Mouse (Mus musculus) adipocyte (in vitro differentiated cells): ENCODE measurements around the gene Knl1.
A peak's percentile ranks its signal among the peaks of the same experiment; 100 is the strongest.
"Not testable (repeated sequence)": the region's sequence is repeated elsewhere in the genome, so short reads cannot be mapped to it uniquely, and the experiment has no call there.

ENCODE experiments used
- DNase-seq: peaks from one replicate; pipeline ENCODE4 v3.0.0-alpha.2; 2016; ENCODE audit warnings: low spot score

Gene Knl1

GRCm38 (mm10) chr2:119046649-119047611 lies at the start of gene Knl1:
Knl1 (plus strand) TSS chr2:119047119.
- DNase-seq, result peak; percentile 97

GRCm38 (mm10) chr2:118998115-118998866 lies 48.6 kb upstream of the Knl1 start:
- DNase-seq, result no peak

- DNase-seq, result no peak
Measured at GRCm38 (mm10) chr2:118999025-118999639, 47.8 kb upstream of the Knl1 start.

- no peak for DNase-seq
Measured at GRCm38 (mm10) chr2:119006886-119007285, 40.0 kb upstream of the Knl1 start.

- no peak for DNase-seq
Measured at GRCm38 (mm10) chr2:119009376-119009775, 37.5 kb upstream of the Knl1 start.

GRCm38 (mm10) chr2:119014989-119015388 lies 31.9 kb upstream of the Knl1 start:
- DNase-seq, result no peak

- DNase-seq, result no peak
Measured at GRCm38 (mm10) chr2:119015604-119016180, 31.2 kb upstream of the Knl1 start.

- DNase-seq, result not testable (repeated sequence)
Measured at GRCm38 (mm10) chr2:119016312-119016711, 30.6 kb upstream of the Knl1 start.

GRCm38 (mm10) chr2:119017647-119018046 lies 29.3 kb upstream of the Knl1 start:
- no peak for DNase-seq

- no peak for DNase-seq
Measured at GRCm38 (mm10) chr2:119018391-119019122, 28.4 kb upstream of the Knl1 start.

- DNase-seq, result no peak
Measured at GRCm38 (mm10) chr2:119019131-119019530, 27.8 kb upstream of the Knl1 start.

GRCm38 (mm10) chr2:119019538-119019937 lies 27.4 kb upstream of the Knl1 start:
- no peak for DNase-seq

GRCm38 (mm10) chr2:119023154-119023660 lies 23.7 kb upstream of the Knl1 start:
- DNase-seq, result no peak

- DNase-seq, result no peak
Measured at GRCm38 (mm10) chr2:119024536-119025238, 22.2 kb upstream of the Knl1 start.

GRCm38 (mm10) chr2:119025239-119025616 lies 21.7 kb upstream of the Knl1 start:
- DNase-seq, result no peak

GRCm38 (mm10) chr2:119026951-119027350 lies 20.0 kb upstream of the Knl1 start:
- DNase-seq, result no peak

- peak; percentile 95 for DNase-seq
Measured at GRCm38 (mm10) chr2:119028941-119029551, 17.9 kb upstream of the Knl1 start, which contains the start of gene Ccdc32. Ccdc32 (minus strand) TSS chr2:119029393.

GRCm38 (mm10) chr2:119032191-119032590 lies 14.7 kb upstream of the Knl1 start:
- DNase-seq, result no peak

GRCm38 (mm10) chr2:119034656-119035396 lies 12.1 kb upstream of the Knl1 start, which contains the start of gene Rpusd2:
Rpusd2 (plus strand) TSS chr2:119034790.
- peak; percentile 96 for DNase-seq
